Mouse (Mus musculus) limb, embryonic 14.5 days (tissue): ENCODE measurements around the gene Cdc14b. TPM values are rescaled to one million over a fixed set of nuclear protein-coding genes. Genes with fewer than 3 reads are reported as not detected.

ENCODE experiments used
- ATAC-seq: fragments of 200-750 bp; cut with Nextera tagmentation; 2 replicates; pipeline ENCODE4 v1.8.0; 2017; ENCODE audit warnings: low read depth, moderate number of reproducible peaks, moderate TSS enrichment; ENCODE audit not compliant: low FRiP score
- DNase-seq: peaks from one replicate; pipeline ENCODE4 v3.0.0-alpha.2; 2015; ENCODE audit warnings: low spot score
- H3K27ac ChIP-seq: fragments of 300-500 bp; sonication (generic); replicated peaks from 2 replicates; pipeline ENCODE4 v1.5.1; 2014; ENCODE audit warnings: low read depth, mild to moderate bottlenecking, low read length, moderate library complexity, mixed read lengths
- H3K27me3 ChIP-seq: fragments of 300-500 bp; sonication (generic); 2 replicates; pipeline ENCODE4 v1.6.1; 2014; ENCODE audit warnings: low read length, mixed read lengths; ENCODE audit not compliant: control insufficient read depth, insufficient read depth
- H3K36me3 ChIP-seq: fragments of 300-500 bp; sonication (generic); 2 replicates; pipeline ENCODE4 v1.6.1; 2014; ENCODE audit warnings: mild to moderate bottlenecking, low read length, moderate library complexity, mixed read lengths; ENCODE audit not compliant: control insufficient read depth, insufficient read depth
- H3K4me1 ChIP-seq: fragments of 300-500 bp; sonication (generic); 2 replicates; pipeline ENCODE4 v1.6.1; 2014; ENCODE audit warnings: antibody characterized with exemption, low read length, mixed read lengths; ENCODE audit not compliant: control insufficient read depth, insufficient read depth
- H3K4me2 ChIP-seq: fragments of 300-500 bp; sonication (generic); replicated peaks from 2 replicates; pipeline ENCODE4 v1.6.1; 2014; ENCODE audit warnings: low read depth, mild to moderate bottlenecking, low read length, moderate library complexity; ENCODE audit not compliant: severe bottlenecking
- H3K4me3 ChIP-seq: fragments of 300-500 bp; sonication (generic); replicated peaks from 2 replicates; pipeline ENCODE4 v1.5.1; 2014; ENCODE audit warnings: low read length
- H3K9ac ChIP-seq: fragments of 300-500 bp; sonication (generic); 2 replicates; pipeline ENCODE4 v1.6.1; 2014; ENCODE audit warnings: mild to moderate bottlenecking, low read depth, low read length, moderate library complexity; ENCODE audit not compliant: severe bottlenecking
- H3K9me3 ChIP-seq: fragments of 300-500 bp; sonication (generic); 2 replicates; pipeline ENCODE4 v1.6.1; 2016; ENCODE audit warnings: low read length; ENCODE audit not compliant: control insufficient read depth
- POLR2A ChIP-seq: fragments of 200-500 bp; IDR thresholded peaks from 2 replicates; pipeline ENCODE4 v1.8.0; 2012; ENCODE audit warnings: inconsistent platforms, mild to moderate bottlenecking, moderate library complexity, borderline replicate concordance; ENCODE audit not compliant: insufficient read depth, insufficient read length; ENCODE audit errors: extremely low read depth
- WGBS: fragments of 180-500 bp; shearing (Covaris S2); extraction: QIAGEN DNeasy Blood & Tissue Kit; methylation state at CpG from one replicate; pipeline ENCODE4 v1.1.7; 2014; 5-methylcytosine and 5-hydroxymethylcytosine counted together
- polyA plus RNA-seq, 2 experiments: library from polyadenylated mRNA; depleted of rRNA in 1 of 2; stranded (reverse) in 1 of 2; unstranded in 1 of 2; fragments of >200 nt; fragmentation: Nextera tagmentation in 1 of 2; extraction: Ambion mirVana in 1 of 2; gene quantifications; 2 replicates each; pipeline versions ENCODE4 v1.2.1 to v1.2.3; 2012 to 2014

Cdc14b gene
- polyA plus RNA-seq, 2 experiments = 15.3 to 16.1 TPM

- WGBS = 52% methylated on average over 3 of the region's 3 CpGs
- Histone ChIP-seq H3K27ac (no peak overlapping the region), H3K4me3 (no peak overlapping the region), H3K4me2 (no peak overlapping the region), H3K4me1 (no peaks in the 10 kb centered on the region), H3K9ac (no peak overlapping the region), H3K9me3 (no peaks in the 10 kb centered on the region), H3K27me3 (no peaks in the 10 kb centered on the region), H3K36me3 (no peaks in the 10 kb centered on the region)
- ATAC-seq (no peak), DNase-seq (no peak)
- TF ChIP-seq POLR2A = no peak
These were observed 49.4 kb downstream of the Cdc14b start for GRCm38 (mm10) chr13:64225738-64226137.

DNA sequence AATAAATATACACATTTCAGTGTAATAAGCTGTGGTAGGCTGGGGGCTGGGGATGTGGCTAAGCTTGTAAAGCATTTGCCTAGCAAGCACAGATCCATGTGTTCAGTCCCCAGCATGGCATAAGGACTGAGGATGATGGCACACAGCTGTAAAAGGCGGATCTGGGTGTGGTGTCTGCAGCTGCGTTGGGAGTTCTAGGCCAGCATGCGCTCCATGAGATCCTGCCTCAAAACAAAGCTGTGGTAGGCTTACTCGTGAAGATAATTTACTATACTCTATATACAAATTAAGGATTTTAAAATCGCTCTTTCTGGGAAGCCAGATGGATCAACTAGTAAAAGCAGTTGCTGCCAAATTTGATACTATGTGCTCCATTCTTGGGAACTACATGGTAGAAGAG, 60.2 kb downstream of the Cdc14b start:
- WGBS = 93% methylated on average over 5 of the region's 5 CpGs

GRCm38 (mm10) chr13:64211995-64212603, 63.0 kb downstream of the Cdc14b start:
- Histone ChIP-seq H3K36me3 (peaks cover 17% of the 10 kb centered on the region), H3K27ac (no peak overlapping the region), H3K27me3 (no peaks in the 10 kb centered on the region), H3K9ac (no peak overlapping the region), H3K4me3 (no peak overlapping the region), H3K4me1 (no peaks in the 10 kb centered on the region), H3K4me2 (no peak overlapping the region), H3K9me3 (no peaks in the 10 kb centered on the region)
- no peak for TF ChIP-seq POLR2A
- WGBS = 80% methylated on average over 5 of the region's 5 CpGs
- DNase-seq (no peak), ATAC-seq (no peak)

More for the DNA sequence above, 60.2 kb downstream of the Cdc14b start:
- no peak overlapping the region for H3K9ac ChIP-seq
- no peak overlapping the region for H3K4me3 ChIP-seq
- no peak for TF ChIP-seq POLR2A
- H3K27ac ChIP-seq = no peak overlapping the region
- H3K27me3 ChIP-seq = no peaks in the 10 kb centered on the region
- H3K36me3 ChIP-seq = peaks cover 20% of the 10 kb centered on the region
- no peak overlapping the region for H3K4me2 ChIP-seq
- DNase-seq (no peak), ATAC-seq (no peak)
- no peaks in the 10 kb centered on the region for H3K4me1 ChIP-seq
- H3K9me3 ChIP-seq = no peaks in the 10 kb centered on the region

GRCm38 (mm10) chr13:64208146-64208545, 66.9 kb downstream of the Cdc14b start:
- no peaks in the 10 kb centered on the region for H3K9me3 ChIP-seq
- WGBS = 93% methylated on average over 6 of the region's 6 CpGs

DNA sequence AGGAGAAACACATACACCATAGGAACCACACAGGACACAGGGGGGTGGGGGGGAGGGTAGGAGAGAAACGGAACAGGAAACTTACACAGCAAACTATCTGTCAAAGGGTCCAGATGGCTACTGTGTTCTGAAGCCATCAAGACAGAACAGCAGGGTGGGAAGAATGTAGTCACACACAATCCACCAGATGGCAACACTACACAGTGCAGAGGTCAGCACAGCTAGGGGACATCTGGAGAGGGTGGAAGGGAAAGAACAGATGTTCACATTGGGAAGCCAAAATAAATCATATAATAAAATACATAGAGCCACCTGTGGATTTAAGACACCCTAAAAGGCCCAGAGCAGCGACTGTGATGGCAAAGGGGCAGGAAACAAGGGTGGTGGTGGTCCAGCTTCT, 69.9 kb downstream of the Cdc14b start:
- Histone ChIP-seq H3K9me3 (no peaks in the 10 kb centered on the region), H3K27ac (no peak overlapping the region), H3K36me3 (peaks cover 5% of the 10 kb centered on the region; the same call in 1 of the 2 replicates), H3K9ac (no peak overlapping the region), H3K4me2 (no peak overlapping the region), H3K4me3 (no peak overlapping the region), H3K27me3 (no peaks in the 10 kb centered on the region), H3K4me1 (no peaks in the 10 kb centered on the region)
- TF ChIP-seq POLR2A = no peak
- ATAC-seq = peak; percentile 75
- WGBS = 14% methylated on average over 2 of the region's 2 CpGs
- DNase-seq = peak; percentile 39

More at GRCm38 (mm10) chr13:64208146-64208545, 66.9 kb downstream of the Cdc14b start:
- H3K4me1 ChIP-seq = no peaks in the 10 kb centered on the region
- H3K9ac ChIP-seq = no peak overlapping the region
- ATAC-seq (no peak), DNase-seq (no peak)
- no peak for TF ChIP-seq POLR2A
- H3K36me3 ChIP-seq = peaks cover 10% of the 10 kb centered on the region
- no peak overlapping the region for H3K4me3 ChIP-seq
- no peak overlapping the region for H3K4me2 ChIP-seq
- H3K27ac ChIP-seq = no peak overlapping the region
- no peaks in the 10 kb centered on the region for H3K27me3 ChIP-seq
